Mouse (Mus musculus): Measurements from ENCODE around the gene Trim38.
A peak's percentile ranks its signal among the peaks of the same experiment; 100 is the strongest.
"Not testable (repeated sequence)": the region's sequence is repeated elsewhere in the genome, so short reads cannot be mapped to it uniquely, and the experiment has no call there.

Trim38 gene

GRCm38 (mm10) chr13:23769613-23770012 is at the start of gene Trim38:
Gene Trim38 (plus strand): TSS chr13:23769913.
- DNase-seq (ENCODE audit: low read depth, low spot score) = not testable (repeated sequence)

- DNase-seq (ENCODE audit: low read depth, low spot score) = no peak
Observed at GRCm38 (mm10) chr13:23724239-23724638, 45.5 kb upstream of the Trim38 start.

DNA sequence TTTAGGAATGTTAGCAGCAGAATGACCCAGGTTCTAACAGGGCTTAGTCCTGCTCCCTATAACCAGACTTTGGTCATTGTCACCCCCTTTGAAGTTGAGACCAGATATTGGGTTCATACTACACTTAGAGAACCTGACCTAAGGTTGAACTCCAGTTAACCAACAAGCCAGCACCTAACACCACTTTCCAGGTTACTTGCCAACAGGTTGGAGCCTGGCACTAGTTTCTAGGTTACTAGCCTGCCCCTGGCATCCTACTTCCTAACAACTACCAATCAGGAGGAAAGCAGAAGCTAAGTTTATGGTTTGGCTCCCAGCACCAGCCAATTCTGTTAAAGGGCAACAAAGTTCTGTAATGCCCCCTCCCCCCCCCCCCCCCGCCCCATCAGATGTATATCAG is 44.5 kb upstream of the Trim38 start:
- no peak for DNase-seq (ENCODE audit: low read depth, low spot score)

DNA sequence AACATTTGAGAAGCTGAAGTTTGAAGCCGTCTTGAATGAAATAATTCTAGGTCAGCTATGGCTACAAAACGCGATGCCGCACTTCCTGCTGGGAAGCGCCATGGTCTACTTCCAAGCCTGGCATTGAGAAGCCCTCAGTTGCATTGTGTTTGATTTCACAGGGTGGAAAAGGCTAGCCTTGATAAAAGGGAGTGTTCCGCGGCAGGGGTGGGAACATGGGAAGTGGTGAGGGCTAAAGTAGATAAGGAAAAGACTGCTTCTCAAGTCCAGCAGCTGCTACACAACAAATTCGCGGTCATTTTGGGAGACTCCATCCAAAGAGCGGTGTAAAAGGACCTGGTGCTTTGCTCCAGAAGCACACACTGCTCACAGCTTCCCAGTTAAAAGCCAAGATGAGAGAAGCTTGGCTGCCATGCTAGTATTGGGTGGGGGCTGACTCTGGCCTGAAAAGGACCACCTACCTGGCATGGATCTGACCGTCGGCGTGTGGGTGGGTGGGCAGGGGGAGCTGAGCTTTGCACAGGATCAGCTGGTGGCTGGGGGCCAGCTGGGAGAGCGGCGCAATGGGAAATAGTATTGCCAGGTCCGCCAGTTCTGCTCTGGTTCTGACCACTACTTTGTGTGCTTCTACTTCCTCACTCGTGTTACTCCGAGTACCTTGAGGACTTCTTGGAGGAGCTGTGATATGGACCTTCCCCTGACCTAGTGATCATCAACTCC is 41.1 kb upstream of the Trim38 start:
- DNase-seq (ENCODE audit: low read depth, low spot score) = no peak

DNA sequence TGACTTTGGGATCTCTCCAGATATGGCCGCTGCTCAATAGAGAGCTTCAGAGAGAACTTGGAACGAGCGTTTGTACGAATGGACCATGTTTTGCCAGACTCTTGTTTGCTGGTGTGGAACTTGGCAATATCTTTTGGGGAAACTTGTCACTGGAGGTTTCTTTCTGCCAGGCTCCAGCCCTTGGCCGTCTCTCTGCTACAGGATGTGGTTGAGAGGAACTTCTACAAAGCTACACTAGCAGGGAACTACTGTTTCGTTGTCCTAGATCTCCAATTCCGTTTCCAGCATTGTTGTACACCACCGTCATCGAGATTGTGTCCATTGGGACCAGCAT is 40.6 kb upstream of the Trim38 start:
- DNase-seq (ENCODE audit: low read depth, low spot score) = no peak

DNA sequence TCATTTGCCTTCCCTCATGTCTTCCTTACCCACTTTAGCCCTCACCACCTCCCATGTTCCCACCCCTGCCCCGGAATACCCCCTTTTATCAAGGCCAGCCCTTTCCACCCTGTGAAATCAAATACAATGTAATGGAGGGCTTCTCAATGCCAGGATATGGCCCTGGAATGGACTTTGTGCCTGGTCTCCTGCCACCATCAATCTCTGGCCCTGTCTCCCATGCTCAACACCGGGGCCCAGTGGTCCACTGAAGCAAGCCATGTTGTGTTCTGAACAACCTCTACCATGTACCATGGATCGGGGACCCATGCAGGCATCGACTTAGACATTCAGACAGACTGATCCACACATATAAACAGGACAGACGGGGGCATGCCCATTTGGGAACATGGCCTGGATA is 40.0 kb upstream of the Trim38 start:
- no peak for DNase-seq (ENCODE audit: low read depth, low spot score)

DNA sequence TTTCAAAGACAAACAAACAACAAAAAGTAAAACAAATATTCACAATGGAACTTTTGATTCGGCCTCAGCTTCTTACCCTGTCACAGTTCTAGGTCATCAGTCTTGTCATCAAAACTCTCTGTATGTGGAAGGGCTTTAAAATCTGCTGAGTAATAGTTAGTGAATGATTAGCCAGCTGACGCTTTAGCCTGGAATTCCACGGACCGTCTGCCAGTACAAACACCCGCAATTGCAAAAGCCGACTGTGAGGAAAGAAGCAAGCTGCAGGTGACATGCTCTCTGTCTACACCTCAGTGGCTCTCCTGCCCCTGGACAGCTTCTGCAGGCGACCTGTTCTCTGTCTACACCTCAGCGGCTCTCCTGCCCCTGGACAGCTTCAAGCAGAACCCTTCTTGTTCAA is 39.2 kb upstream of the Trim38 start:
- no peak for DNase-seq (ENCODE audit: low read depth, low spot score)

- peak; percentile 51 for DNase-seq (ENCODE audit: low read depth, low spot score)
Observed at GRCm38 (mm10) chr13:23732156-23732804, 37.4 kb upstream of the Trim38 start.

DNA sequence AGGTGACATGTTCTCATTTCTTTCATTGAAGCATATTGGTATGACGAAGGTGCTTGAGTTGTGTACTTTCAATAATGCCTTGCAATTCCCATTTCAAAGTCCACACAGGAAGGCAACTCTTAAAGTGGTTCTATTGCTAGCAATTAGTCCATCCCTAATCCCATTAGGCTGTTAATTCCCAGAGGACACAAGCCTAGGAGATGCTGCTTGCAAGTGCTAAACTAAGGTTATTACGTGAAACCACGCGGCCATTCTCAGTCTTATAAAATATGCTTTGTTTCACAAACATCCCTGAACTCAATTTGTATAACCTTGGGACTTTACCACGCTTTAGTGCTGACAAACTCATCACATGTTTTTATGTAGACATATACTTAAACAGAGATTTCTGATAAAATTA is 32.6 kb upstream of the Trim38 start:
- DNase-seq (ENCODE audit: low read depth, low spot score) = no peak

DNA sequence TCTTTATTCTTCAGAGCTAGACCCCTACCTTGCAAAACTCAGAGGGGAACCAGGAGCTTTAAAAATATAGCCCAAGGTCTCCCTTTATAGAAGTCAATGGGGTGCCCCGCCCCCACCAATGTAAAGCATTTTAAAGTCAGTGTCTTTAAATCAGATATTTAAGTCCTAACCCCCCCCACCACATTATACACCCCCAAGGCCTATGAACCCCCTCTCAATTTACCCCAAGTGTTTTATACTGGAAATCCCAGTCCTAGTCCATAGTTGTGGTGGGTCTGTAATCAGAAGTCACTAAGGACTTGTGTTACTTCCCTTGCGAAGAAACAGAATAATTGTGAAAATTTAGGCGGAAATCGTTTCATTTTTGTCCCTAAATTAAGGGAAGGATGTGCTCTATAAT is 31.7 kb upstream of the Trim38 start:
- DNase-seq (ENCODE audit: low read depth, low spot score) = peak; percentile 38

DNA sequence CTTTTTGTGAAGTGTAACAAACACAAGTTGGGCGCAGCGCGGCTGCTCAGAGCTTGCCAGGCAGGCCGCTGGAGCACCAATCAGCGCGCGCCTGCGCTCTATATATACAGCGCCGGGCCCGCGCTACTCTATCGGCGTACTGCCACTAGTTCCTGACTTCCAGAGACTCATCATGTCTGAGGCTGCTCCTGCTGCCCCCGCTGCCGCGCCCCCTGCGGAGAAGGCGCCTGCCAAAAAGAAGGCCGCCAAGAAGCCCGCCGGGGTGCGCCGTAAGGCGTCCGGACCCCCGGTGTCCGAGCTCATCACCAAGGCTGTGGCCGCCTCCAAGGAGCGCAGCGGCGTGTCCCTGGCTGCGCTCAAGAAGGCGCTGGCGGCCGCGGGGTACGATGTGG is 31.0 kb upstream of the Trim38 start, which contains the start of gene Hist1h1c:
Gene Hist1h1c (plus strand): TSS at position 132 of the 392 bp plus-strand sequence.
- peak; percentile 94 for DNase-seq (ENCODE audit: low read depth, low spot score)

- peak; percentile 99 for DNase-seq (ENCODE audit: low read depth, low spot score)
Observed at GRCm38 (mm10) chr13:23739069-23739921, 30.4 kb upstream of the Trim38 start.

DNA sequence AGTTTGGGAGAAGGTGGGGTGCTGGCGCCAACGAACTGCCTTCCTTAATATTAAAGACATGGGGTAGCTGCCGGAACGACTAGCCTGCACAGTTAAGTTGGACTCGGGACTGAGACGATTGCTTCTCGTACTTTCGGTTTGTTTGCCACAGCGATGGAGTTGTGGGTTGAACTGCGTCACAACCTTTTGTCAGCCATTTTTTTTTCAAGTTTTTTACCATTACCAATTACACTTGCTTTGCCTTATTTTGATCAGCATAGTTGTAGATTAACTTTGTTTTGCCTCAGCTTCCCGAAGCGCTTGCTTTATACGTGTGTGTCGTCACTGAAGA is 29.8 kb upstream of the Trim38 start:
- DNase-seq (ENCODE audit: low read depth, low spot score) = no peak

GRCm38 (mm10) chr13:23740256-23740840 is 29.4 kb upstream of the Trim38 start:
- DNase-seq (ENCODE audit: low read depth, low spot score) = peak; percentile 37

DNA sequence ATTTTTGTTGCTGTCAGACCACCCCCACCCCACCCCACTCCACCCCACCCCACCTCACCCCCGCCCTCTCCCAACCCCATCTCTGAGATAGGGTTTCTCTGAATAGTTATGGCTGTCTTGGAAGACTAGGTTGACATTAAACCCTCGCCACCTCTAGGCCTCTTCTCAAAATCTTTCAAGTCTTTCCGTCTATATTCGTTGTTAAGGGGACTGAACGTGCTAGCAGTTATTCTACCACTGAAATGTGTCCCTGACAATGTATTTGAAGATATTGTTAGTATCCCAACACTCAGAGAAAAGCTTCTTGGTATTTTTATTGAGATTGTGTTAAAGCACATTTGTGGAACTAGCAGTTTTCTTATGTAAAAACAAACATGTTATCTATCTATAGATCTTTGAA is 28.8 kb upstream of the Trim38 start:
- peak; percentile 20 for DNase-seq (ENCODE audit: low read depth, low spot score)

DNA sequence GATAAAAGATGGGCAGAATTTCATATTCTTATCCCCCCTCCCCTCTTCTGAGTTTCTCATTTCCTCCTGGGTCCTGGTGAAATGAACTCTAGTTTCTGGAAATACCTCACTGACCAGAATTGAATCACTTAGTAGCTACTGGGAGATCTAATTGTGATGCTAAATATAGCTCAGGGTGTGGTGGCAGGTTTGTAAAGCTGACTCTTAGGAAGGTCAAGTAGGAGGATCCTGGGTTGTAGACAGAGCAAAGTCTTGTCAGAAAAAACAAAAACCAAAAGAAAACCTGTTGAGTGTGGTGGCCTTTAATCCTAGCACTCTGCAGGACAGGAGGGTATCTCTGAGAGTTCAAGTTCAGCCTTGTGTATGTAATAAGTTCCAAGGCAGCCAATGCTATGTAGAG is 27.7 kb upstream of the Trim38 start:
- DNase-seq (ENCODE audit: low read depth, low spot score) = peak; percentile 97

DNA sequence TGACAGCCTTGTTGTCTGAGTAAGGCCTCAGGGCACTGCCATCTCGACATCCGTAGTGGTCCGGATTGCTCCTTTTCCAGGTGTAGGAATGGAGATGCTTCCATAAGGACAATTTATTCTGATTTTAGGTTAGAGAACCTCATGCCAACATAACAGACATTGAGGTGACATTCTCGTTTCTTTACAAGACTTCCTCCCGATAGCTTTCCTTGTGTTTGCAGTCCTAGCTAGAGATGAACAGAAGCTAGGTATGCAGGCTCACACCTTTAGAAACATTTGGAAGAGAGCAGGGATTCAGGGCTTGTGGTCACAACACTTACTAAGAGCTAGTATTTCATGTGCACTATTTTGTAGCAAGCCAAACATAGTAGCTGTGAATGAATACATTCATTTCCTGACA is 26.5 kb upstream of the Trim38 start:
- DNase-seq (ENCODE audit: low read depth, low spot score) = peak; percentile 28

GRCm38 (mm10) chr13:23743963-23744362 is 25.8 kb upstream of the Trim38 start:
- peak; percentile 67 for DNase-seq (ENCODE audit: low read depth, low spot score)

- peak; percentile 76 for DNase-seq (ENCODE audit: low read depth, low spot score)
Observed at GRCm38 (mm10) chr13:23744421-23745380, 25.0 kb upstream of the Trim38 start.

DNA sequence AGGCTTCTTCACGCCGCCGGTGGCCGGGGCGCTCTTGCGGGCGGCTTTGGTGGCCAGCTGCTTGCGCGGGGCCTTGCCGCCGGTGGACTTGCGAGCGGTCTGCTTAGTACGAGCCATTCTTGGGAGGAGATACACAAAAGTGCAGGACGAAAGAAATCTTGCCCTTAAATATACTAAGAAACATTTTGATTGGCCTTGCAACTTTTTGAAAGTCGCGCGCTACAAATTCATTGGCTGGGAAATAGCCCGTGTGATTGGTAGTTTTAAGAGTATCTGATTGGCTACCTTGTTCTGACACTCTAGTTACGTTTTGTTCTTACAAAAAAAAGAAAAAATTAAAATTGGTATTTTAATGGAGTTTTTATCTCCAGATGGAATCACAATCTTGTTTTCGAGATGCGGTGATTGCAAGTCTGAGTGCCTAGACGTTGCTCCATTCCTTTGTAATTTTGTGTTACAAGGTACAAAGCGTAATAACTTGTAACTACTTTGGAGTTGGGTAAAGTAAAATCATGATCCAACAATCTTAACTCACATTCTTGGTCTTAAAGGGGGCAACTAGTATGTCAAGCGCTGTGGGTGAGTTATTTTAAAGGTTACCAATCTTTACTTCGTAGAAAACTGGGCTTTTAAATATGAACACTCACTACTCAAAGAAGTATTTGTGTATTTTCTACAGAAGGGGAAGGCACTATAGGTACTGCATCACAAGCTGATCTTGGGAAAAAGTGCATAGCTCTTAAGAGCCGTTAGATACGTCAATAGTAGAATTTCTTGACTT is 24.1 kb upstream of the Trim38 start, which contains the start of gene Hist1h3c:
Gene Hist1h3c (minus strand): TSS at position 222 of the 781 bp plus-strand sequence.
- DNase-seq (ENCODE audit: low read depth, low spot score) = peak; percentile 96

Data from R1 (cell line).